Mouse (Mus musculus) embryonic facial prominence, embryonic 11.5 days (tissue): ENCODE results near the gene Ifitm3. TPM values are rescaled to one million over a fixed set of nuclear protein-coding genes. Genes with fewer than 3 reads are reported as not detected.

Experiments used
- ATAC-seq: fragments of 200-750 bp; cut with Nextera tagmentation; replicated peaks from 2 replicates; pipeline ENCODE4 v1.8.0; 2017; ENCODE audit warnings: low read depth; ENCODE audit not compliant: insufficient number of reproducible peaks, low FRiP score, low TSS enrichment
- DNase-seq: peaks from one replicate; pipeline ENCODE4 v3.0.0-alpha.2; 2015; ENCODE audit warnings: low spot score
- H3K27ac ChIP-seq: fragments of 300-500 bp; sonication (generic); replicated peaks from 2 replicates; pipeline ENCODE4 v1.5.1; 2014; ENCODE audit warnings: mild to moderate bottlenecking, low read depth, low read length, control low read depth
- H3K27me3 ChIP-seq: fragments of 300-500 bp; sonication (generic); 2 replicates; pipeline ENCODE4 v1.6.1; 2014; ENCODE audit warnings: mild to moderate bottlenecking, low read length, moderate library complexity, mixed read lengths; ENCODE audit not compliant: control insufficient read depth, insufficient read depth
- H3K36me3 ChIP-seq: fragments of 300-500 bp; sonication (generic); replicated peaks from 2 replicates; pipeline ENCODE4 v1.6.1; 2014; ENCODE audit warnings: low read depth, mild to moderate bottlenecking, low read length, moderate library complexity, mixed read lengths; ENCODE audit not compliant: control insufficient read depth, insufficient read depth
- H3K4me1 ChIP-seq: fragments of 300-500 bp; sonication (generic); 2 replicates; pipeline ENCODE4 v1.6.1; 2014; ENCODE audit warnings: low read length, mixed read lengths; ENCODE audit not compliant: control insufficient read depth, insufficient read depth
- H3K4me2 ChIP-seq: fragments of 300-500 bp; sonication (generic); 2 replicates; pipeline ENCODE4 v1.6.1; 2014; ENCODE audit warnings: low read depth, mild to moderate bottlenecking, control low read depth, low read length, moderate library complexity
- H3K4me3 ChIP-seq: fragments of 300-500 bp; sonication (generic); 2 replicates; pipeline ENCODE4 v1.5.1; 2014; ENCODE audit warnings: low read depth, low read length, control low read depth
- H3K9ac ChIP-seq: fragments of 300-500 bp; sonication (generic); replicated peaks from 2 replicates; pipeline ENCODE4 v1.6.1; 2014; ENCODE audit warnings: mild to moderate bottlenecking, control low read depth, low read length
- H3K9me3 ChIP-seq: fragments of 300-500 bp; sonication (generic); replicated peaks from 2 replicates; pipeline ENCODE4 v1.6.1; 2016; ENCODE audit warnings: mild to moderate bottlenecking, low read length, inconsistent platforms, mixed read lengths; ENCODE audit not compliant: control insufficient read depth
- WGBS: fragments of 180-500 bp; shearing (Covaris S2); extraction: QIAGEN DNeasy Blood & Tissue Kit; methylation state at CpG from one replicate; pipeline ENCODE4 v1.1.7; 2014; 5-methylcytosine and 5-hydroxymethylcytosine counted together
- polyA plus RNA-seq: library from polyadenylated mRNA; unstranded; fragments of >200 nt; fragmentation: Nextera tagmentation; extraction: Ambion mirVana; gene quantifications from 2 replicates; pipeline ENCODE4 v1.2.1, GENCODE M21; 2014

Gene Ifitm3
- 29.8 and 36.5 TPM in 2 replicates for polyA plus RNA-seq

GRCm38 (mm10) chr7:141010593-141010992, at the start of gene Ifitm3:
Gene Ifitm3, minus strand, starts transcription at chr7:141010770.
- Histone ChIP-seq H3K27ac (no peak within 1 kb of the TSS), H3K27me3 (no peaks in the 10 kb centered on the region), H3K4me2 (peak within 1 kb of the TSS; percentile 38), H3K4me1 (no peaks in the 10 kb centered on the region), H3K36me3 (no peaks in the 10 kb centered on the region), H3K9ac (peak within 1 kb of the TSS; percentile 32), H3K9me3 (no peaks in the 10 kb centered on the region), H3K4me3 (peak within 1 kb of the TSS; percentile 22)
- WGBS, result 19% methylated on average over 10 of the region's 10 CpGs
- DNase-seq (peak; percentile 76), ATAC-seq (0 out of 2 replicates have a peak, but pooled peaks have one; percentile 20)

- Histone ChIP-seq H3K4me1 (no peaks in the 10 kb centered on the region; the same call in 1 of the 2 replicates), H3K4me3 (peak overlapping the region; percentile 82), H3K27me3 (no peaks in the 10 kb centered on the region), H3K4me2 (peak overlapping the region; percentile 80), H3K9ac (peak overlapping the region; percentile 95), H3K27ac (no peak overlapping the region), H3K36me3 (peaks cover 3% of the 10 kb centered on the region), H3K9me3 (no peaks in the 10 kb centered on the region)
- WGBS, result 81% methylated on average over 2 of the region's 2 CpGs
- ATAC-seq, result no peak; the same call in 1 of the 2 replicates
- DNase-seq, result no peak
These were observed 49.4 kb upstream of the Ifitm3 start for GRCm38 (mm10) chr7:141059929-141060328.

- no peak for DNase-seq
- H3K4me3 ChIP-seq, result no peak overlapping the region
- no peak overlapping the region for H3K9ac ChIP-seq
- no peak overlapping the region for H3K4me2 ChIP-seq
- no peaks in the 10 kb centered on the region for H3K27me3 ChIP-seq
- H3K36me3 ChIP-seq, result no peaks in the 10 kb centered on the region; the same call in 1 of the 2 replicates
- no peaks in the 10 kb centered on the region; the same call in 1 of the 2 replicates for H3K4me1 ChIP-seq
- WGBS, result 92% methylated on average over 14 of the region's 14 CpGs
- H3K27ac ChIP-seq, result no peak overlapping the region
- H3K9me3 ChIP-seq, result no peaks in the 10 kb centered on the region
- no peak for ATAC-seq
These were observed 48.2 kb upstream of the Ifitm3 start for GRCm38 (mm10) chr7:141058601-141059341.

- no peaks in the 10 kb centered on the region; the same call in 1 of the 2 replicates for H3K4me1 ChIP-seq
- no peaks in the 10 kb centered on the region for H3K9me3 ChIP-seq
- H3K27ac ChIP-seq, result no peak overlapping the region
- H3K27me3 ChIP-seq, result no peaks in the 10 kb centered on the region
- ATAC-seq (no peak), DNase-seq (no peak)
- no peak overlapping the region for H3K4me2 ChIP-seq
- H3K4me3 ChIP-seq, result no peak overlapping the region
- H3K36me3 ChIP-seq, result no peaks in the 10 kb centered on the region
- WGBS, result 100% methylated on average over 1 of the region's 1 CpGs
- no peak overlapping the region for H3K9ac ChIP-seq
These were observed 47.0 kb upstream of the Ifitm3 start for GRCm38 (mm10) chr7:141057541-141057940.

GRCm38 (mm10) chr7:141056976-141057375, 46.4 kb upstream of the Ifitm3 start:
- Histone ChIP-seq H3K4me2 (no peak overlapping the region), H3K9me3 (no peaks in the 10 kb centered on the region), H3K36me3 (no peaks in the 10 kb centered on the region), H3K9ac (no peak overlapping the region), H3K4me1 (no peaks in the 10 kb centered on the region; the same call in 1 of the 2 replicates), H3K27me3 (no peaks in the 10 kb centered on the region), H3K4me3 (no peak overlapping the region), H3K27ac (no peak overlapping the region)
- 93% methylated on average over 6 of the region's 6 CpGs for WGBS
- ATAC-seq, result no peak
- no peak for DNase-seq

- H3K36me3 ChIP-seq, result no peaks in the 10 kb centered on the region
- no peaks in the 10 kb centered on the region for H3K9me3 ChIP-seq
- 76% methylated on average over 4 of the region's 4 CpGs for WGBS
- no peak overlapping the region for H3K4me2 ChIP-seq
- H3K27ac ChIP-seq, result no peak overlapping the region
- H3K4me1 ChIP-seq, result no peaks in the 10 kb centered on the region; the same call in 1 of the 2 replicates
- ATAC-seq (no peak), DNase-seq (no peak)
- H3K27me3 ChIP-seq, result no peaks in the 10 kb centered on the region
- H3K4me3 ChIP-seq, result no peak overlapping the region
- H3K9ac ChIP-seq, result no peak overlapping the region
These were observed 45.2 kb upstream of the Ifitm3 start for GRCm38 (mm10) chr7:141055785-141056184.

GRCm38 (mm10) chr7:141052421-141052820, 41.9 kb upstream of the Ifitm3 start:
- Histone ChIP-seq H3K9ac (no peak overlapping the region), H3K27ac (no peak overlapping the region), H3K9me3 (no peaks in the 10 kb centered on the region), H3K4me2 (no peak overlapping the region), H3K36me3 (no peaks in the 10 kb centered on the region), H3K27me3 (no peaks in the 10 kb centered on the region), H3K4me1 (no peaks in the 10 kb centered on the region; the same call in none of the 2 replicates), H3K4me3 (no peak overlapping the region)
- 78% methylated on average over 2 of the region's 2 CpGs for WGBS
- DNase-seq (no peak), ATAC-seq (no peak)

- Histone ChIP-seq H3K4me1 (no peaks in the 10 kb centered on the region; the same call in none of the 2 replicates), H3K27ac (no peak overlapping the region), H3K9me3 (no peaks in the 10 kb centered on the region), H3K36me3 (no peaks in the 10 kb centered on the region), H3K9ac (no peak overlapping the region), H3K4me3 (no peak overlapping the region), H3K27me3 (no peaks in the 10 kb centered on the region), H3K4me2 (no peak overlapping the region)
- 83% methylated on average over 4 of the region's 4 CpGs for WGBS
- ATAC-seq (no peak), DNase-seq (no peak)
These were observed 41.4 kb upstream of the Ifitm3 start for GRCm38 (mm10) chr7:141052016-141052415.
